Mouse (Mus musculus): ENCODE measurements at regions not wholly inside any gene's neighbourhood (a gene's known extent, or its start where the extent isn't known, plus 50 kb on each side); places are given as distances from the start of the nearest gene placed in this dataset.

- in situ Hi-C loops (cut with MboI, MseI): no loop called here
Observed at GRCm38 (mm10) chr4:95153737-95154287, 101.8 kb upstream of the Jun start.

GRCm38 (mm10) chr4:95154377-95154776 lies 102.4 kb upstream of the Jun start:
- in situ Hi-C loops (cut with MboI, MseI): no loop called here

- in situ Hi-C loops (cut with MboI, MseI): loop anchor here (5.0 kb wide), 1 partner anchor 48 kb away; no protein-coding TSS in a partner anchor
Observed at GRCm38 (mm10) chr4:95155178-95155577, 103.2 kb upstream of the Jun start.

GRCm38 (mm10) chr4:95155796-95156195 lies 103.8 kb upstream of the Jun start:
- in situ Hi-C loops (cut with MboI, MseI): loop anchor here (5.0 kb wide), 1 partner anchor 48 kb away; no protein-coding TSS in a partner anchor

GRCm38 (mm10) chr4:95156451-95157271 lies 104.6 kb upstream of the Jun start:
- in situ Hi-C loops (cut with MboI, MseI): loop anchor here (5.0 kb wide), 1 partner anchor 49 kb away; no protein-coding TSS in a partner anchor

- in situ Hi-C loops (cut with MboI, MseI): loop anchor here (5.0 kb wide), 1 partner anchor 51 kb away; no protein-coding TSS in a partner anchor
Observed at GRCm38 (mm10) chr4:95157653-95158430, 105.8 kb upstream of the Jun start.

- in situ Hi-C loops (cut with MboI, MseI): loop anchor here (5.0 kb wide), 1 partner anchor 52 kb away; no protein-coding TSS in a partner anchor
Observed at GRCm38 (mm10) chr4:95158632-95159424, 106.8 kb upstream of the Jun start.

GRCm38 (mm10) chr4:95159821-95160220 lies 107.8 kb upstream of the Jun start:
- in situ Hi-C loops (cut with MboI, MseI): loop anchor here (5.0 kb wide), 2 partner anchors 53 to 108 kb away; partner anchors contain the start of gene Jun

GRCm38 (mm10) chr4:95160465-95160864 lies 108.4 kb upstream of the Jun start:
- in situ Hi-C loops (cut with MboI, MseI): loop anchor here (5.0 kb wide), 1 partner anchor 108 kb away; the partner anchor contains the start of gene Jun

GRCm38 (mm10) chr4:95160912-95161669 lies 109.1 kb upstream of the Jun start:
- in situ Hi-C loops (cut with MboI, MseI): loop anchor here (5.0 kb wide), 1 partner anchor 109 kb away; the partner anchor contains the start of gene Jun

- in situ Hi-C loops (cut with MboI, MseI): loop anchor here (5.0 kb wide), 1 partner anchor 109 kb away; the partner anchor contains the start of gene Jun
Observed at GRCm38 (mm10) chr4:95161670-95162020, 109.6 kb upstream of the Jun start.

GRCm38 (mm10) chr4:95162386-95163090 lies 110.5 kb upstream of the Jun start:
- in situ Hi-C loops (cut with MboI, MseI): loop anchor here (5.0 kb wide), 1 partner anchor 110 kb away; the partner anchor contains the start of gene Jun

- in situ Hi-C loops (cut with MboI, MseI): loop anchor here (5.0 kb wide), 1 partner anchor 111 kb away; the partner anchor contains the start of gene Jun
Observed at GRCm38 (mm10) chr4:95163403-95163802, 111.4 kb upstream of the Jun start.

- in situ Hi-C loops (cut with MboI, MseI): no loop called here
Observed at GRCm38 (mm10) chr4:95166503-95166902, 114.5 kb upstream of the Jun start.

GRCm38 (mm10) chr4:95167216-95167615 lies 115.2 kb upstream of the Jun start:
- in situ Hi-C loops (cut with MboI, MseI): no loop called here

- in situ Hi-C loops (cut with MboI, MseI): no loop called here
Observed at GRCm38 (mm10) chr4:95169702-95170101, 117.7 kb upstream of the Jun start.

GRCm38 (mm10) chr4:95177753-95178152 lies 125.7 kb upstream of the Jun start:
- in situ Hi-C loops (cut with MboI, MseI): no loop called here

GRCm38 (mm10) chr4:95178467-95178866 lies 126.4 kb upstream of the Jun start:
- in situ Hi-C loops (cut with MboI, MseI): no loop called here

GRCm38 (mm10) chr4:95178900-95179299 lies 126.9 kb upstream of the Jun start:
- in situ Hi-C loops (cut with MboI, MseI): no loop called here

Measured in regulatory T cell (primary cell).